Mouse (Mus musculus) stomach, embryonic 16.5 days (tissue): ENCODE results near the gene Hspb1. TPM values are rescaled to one million over a fixed set of nuclear protein-coding genes. Genes with fewer than 3 reads are reported as not detected.

Experiments used
- ATAC-seq: fragments of 200-750 bp; cut with Nextera tagmentation; 2 replicates; pipeline ENCODE4 v1.8.0; 2017; ENCODE audit warnings: moderate number of reproducible peaks, moderate TSS enrichment; ENCODE audit not compliant: insufficient read depth, low FRiP score
- H3K27ac ChIP-seq: fragments of 300-500 bp; sonication (generic); 2 replicates; pipeline ENCODE4 v1.5.1; 2014; ENCODE audit warnings: low read length
- H3K27me3 ChIP-seq: fragments of 300-500 bp; sonication (generic); 2 replicates; pipeline ENCODE4 v1.6.1; 2014; ENCODE audit warnings: low read length, control low read depth, mixed read lengths; ENCODE audit not compliant: control insufficient read depth, insufficient read depth
- H3K36me3 ChIP-seq: fragments of 300-500 bp; sonication (generic); 2 replicates; pipeline ENCODE4 v1.6.1; 2014; ENCODE audit warnings: low read length; ENCODE audit not compliant: control insufficient read depth, insufficient read depth
- H3K4me1 ChIP-seq: fragments of 300-500 bp; sonication (generic); 2 replicates; pipeline ENCODE4 v1.6.1; 2014; ENCODE audit warnings: low read length, control low read depth, mixed read lengths; ENCODE audit not compliant: control insufficient read depth, insufficient read depth
- H3K4me2 ChIP-seq: fragments of 300-500 bp; sonication (generic); 2 replicates; pipeline ENCODE4 v1.6.1; 2014; ENCODE audit warnings: low read depth, low read length, mixed read lengths
- H3K4me3 ChIP-seq: fragments of 300-500 bp; sonication (generic); replicated peaks from 2 replicates; pipeline ENCODE4 v1.5.1; 2014; ENCODE audit warnings: mild to moderate bottlenecking, low read length
- H3K9ac ChIP-seq: fragments of 300-500 bp; sonication (generic); 2 replicates; pipeline ENCODE4 v1.6.1; 2014; ENCODE audit warnings: low read length
- H3K9me3 ChIP-seq: fragments of 300-500 bp; sonication (generic); replicated peaks from 2 replicates; pipeline ENCODE4 v1.6.1; 2016; ENCODE audit warnings: low read length, control low read depth; ENCODE audit not compliant: control insufficient read depth
- WGBS: fragments of 180-500 bp; shearing (Covaris S2); extraction: QIAGEN DNeasy Blood & Tissue Kit; methylation state at CpG from one replicate; pipeline ENCODE4 v1.1.7; 2014; 5-methylcytosine and 5-hydroxymethylcytosine counted together
- polyA plus RNA-seq: library from polyadenylated mRNA; unstranded; fragments of >200 nt; fragmentation: Nextera tagmentation; extraction: Ambion mirVana; gene quantifications from 2 replicates; pipeline ENCODE4 v1.2.1, GENCODE M21; 2015

The Hspb1 gene
- polyA plus RNA-seq, 1 experiment from 2014 or later = 649 TPM

DNA sequence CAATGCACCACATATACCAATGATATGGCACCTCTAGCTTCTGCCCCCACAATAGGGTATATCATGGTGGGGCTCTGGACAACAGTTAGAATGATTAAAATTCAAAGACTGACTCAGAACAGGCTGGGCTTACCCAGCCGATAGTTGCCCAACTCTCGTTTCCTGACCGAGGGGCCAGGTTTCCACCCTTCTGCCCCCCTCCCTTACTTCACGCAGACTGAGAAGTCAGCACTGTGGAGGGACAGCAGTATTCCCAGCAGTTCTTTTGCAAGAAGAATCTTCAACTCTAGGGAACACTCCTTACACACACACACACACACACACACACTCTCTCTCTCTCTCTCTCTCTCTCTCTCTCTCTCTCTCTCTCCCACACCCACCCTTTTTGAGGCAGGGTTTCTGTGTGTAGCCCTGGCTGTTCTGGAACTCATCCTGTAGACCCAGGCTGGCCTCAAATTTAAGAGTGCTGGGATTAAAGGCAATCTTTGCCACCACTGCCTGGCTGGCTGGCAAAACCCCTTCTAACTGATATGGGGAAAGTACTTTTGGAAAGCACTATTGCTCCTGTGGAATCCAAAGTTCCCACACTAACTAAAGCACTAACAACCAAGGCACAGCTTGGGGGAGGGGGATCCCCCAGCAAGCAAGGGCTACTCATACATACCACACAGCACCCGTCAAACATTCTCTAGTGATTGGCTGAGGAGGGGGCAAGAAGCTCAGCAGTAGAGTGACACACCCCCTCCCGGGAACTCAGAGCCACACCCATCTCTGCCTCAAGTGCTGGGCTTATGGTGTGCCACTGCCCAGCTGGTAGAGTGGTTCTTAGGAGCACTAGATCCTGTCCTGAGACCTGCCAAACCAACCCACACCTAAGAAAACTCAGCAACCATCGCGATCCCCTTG, 17.9 kb downstream of the Hspb1 start:
- no peak for ATAC-seq
- Histone ChIP-seq H3K36me3 (no peaks in the 10 kb centered on the region; the same call in 1 of the 2 replicates), H3K27me3 (no peaks in the 10 kb centered on the region), H3K9ac (no peak overlapping the region), H3K9me3 (no peaks in the 10 kb centered on the region), H3K4me1 (no peaks in the 10 kb centered on the region; the same call in 1 of the 2 replicates), H3K27ac (no peak overlapping the region), H3K4me3 (no peak overlapping the region), H3K4me2 (no peak overlapping the region)
- 48% methylated on average over 8 of the region's 8 CpGs for WGBS

GRCm38 (mm10) chr5:135906846-135907245, 19.1 kb downstream of the Hspb1 start:
- H3K4me3 ChIP-seq = no peak overlapping the region
- no peaks in the 10 kb centered on the region for H3K9me3 ChIP-seq
- no peak for ATAC-seq
- H3K4me1 ChIP-seq = no peaks in the 10 kb centered on the region; the same call in 1 of the 2 replicates
- H3K27ac ChIP-seq = no peak overlapping the region
- H3K9ac ChIP-seq = no peak overlapping the region
- WGBS = 75% methylated on average over 4 of the region's 4 CpGs
- H3K27me3 ChIP-seq = no peaks in the 10 kb centered on the region
- peaks cover 8% of the 10 kb centered on the region for H3K36me3 ChIP-seq
- H3K4me2 ChIP-seq = no peak overlapping the region

DNA sequence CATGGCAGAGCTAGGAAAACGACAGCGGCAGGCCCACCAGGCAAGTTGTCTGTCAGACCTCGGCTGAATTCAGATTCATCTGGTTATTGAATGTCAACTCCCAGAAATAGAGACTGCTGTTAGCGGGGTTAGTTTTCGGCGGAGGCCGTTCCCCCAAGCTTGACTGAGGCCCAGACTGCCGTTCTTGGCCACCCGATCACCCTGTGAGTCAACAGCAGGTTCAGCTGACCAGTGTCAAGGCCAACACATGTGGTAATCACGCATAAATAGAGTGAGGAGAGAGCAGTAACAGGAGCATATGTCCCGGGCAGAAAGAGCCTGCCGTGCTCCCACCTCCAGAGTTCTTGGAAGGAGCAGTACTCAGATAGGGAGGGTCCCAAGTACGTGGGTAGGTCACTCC, 19.5 kb downstream of the Hspb1 start:
- no peaks in the 10 kb centered on the region for H3K27me3 ChIP-seq
- no peaks in the 10 kb centered on the region for H3K9me3 ChIP-seq
- no peaks in the 10 kb centered on the region; the same call in 1 of the 2 replicates for H3K4me1 ChIP-seq
- ATAC-seq = no peak
- H3K36me3 ChIP-seq = peaks cover 8% of the 10 kb centered on the region
- H3K4me3 ChIP-seq = no peak overlapping the region
- no peak overlapping the region for H3K27ac ChIP-seq
- 75% methylated on average over 13 of the region's 13 CpGs for WGBS
- H3K9ac ChIP-seq = no peak overlapping the region
- H3K4me2 ChIP-seq = no peak overlapping the region

GRCm38 (mm10) chr5:135908185-135908584, 20.5 kb downstream of the Hspb1 start:
- Histone ChIP-seq H3K4me3 (no peak overlapping the region), H3K27me3 (no peaks in the 10 kb centered on the region), H3K9me3 (no peaks in the 10 kb centered on the region), H3K27ac (no peak overlapping the region), H3K36me3 (peaks cover 8% of the 10 kb centered on the region), H3K4me2 (no peak overlapping the region), H3K9ac (no peak overlapping the region), H3K4me1 (peaks cover under 1% of the 10 kb centered on the region; the same call in 1 of the 2 replicates)
- ATAC-seq = no peak
- WGBS = 77% methylated on average over 12 of the region's 12 CpGs

- H3K9me3 ChIP-seq = no peaks in the 10 kb centered on the region
- H3K9ac ChIP-seq = no peak overlapping the region
- no peak for ATAC-seq
- H3K4me3 ChIP-seq = no peak overlapping the region
- H3K27ac ChIP-seq = no peak overlapping the region
- no peak overlapping the region for H3K4me2 ChIP-seq
- peaks cover 5% of the 10 kb centered on the region; the same call in 1 of the 2 replicates for H3K4me1 ChIP-seq
- H3K27me3 ChIP-seq = no peaks in the 10 kb centered on the region
- peaks cover 8% of the 10 kb centered on the region for H3K36me3 ChIP-seq
- 86% methylated on average over 16 of the region's 16 CpGs for WGBS
Measured at GRCm38 (mm10) chr5:135908989-135909388, 21.3 kb downstream of the Hspb1 start.

DNA sequence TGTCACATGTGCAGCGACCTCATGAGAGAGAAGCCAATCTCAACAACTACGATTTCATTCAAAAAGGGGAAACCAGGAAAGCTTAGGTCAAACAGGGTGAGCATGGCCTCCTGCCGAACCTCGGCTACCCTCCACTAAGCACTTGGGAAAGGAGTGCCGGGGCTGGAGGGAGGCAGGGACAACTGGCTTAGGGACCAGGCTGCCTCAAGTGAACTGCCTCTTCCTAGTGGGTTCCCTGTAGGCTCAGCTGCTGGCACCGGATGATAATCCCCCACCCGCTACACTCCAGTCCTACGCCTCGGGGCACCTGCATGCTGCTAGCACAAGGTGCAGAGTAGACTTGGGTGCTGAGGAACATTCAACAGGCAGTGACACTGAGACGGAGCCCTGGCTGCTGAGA, 21.9 kb downstream of the Hspb1 start:
- Histone ChIP-seq H3K9me3 (no peaks in the 10 kb centered on the region), H3K4me1 (peaks cover 5% of the 10 kb centered on the region; the same call in 1 of the 2 replicates), H3K36me3 (peaks cover 8% of the 10 kb centered on the region), H3K27me3 (no peaks in the 10 kb centered on the region), H3K4me3 (no peak overlapping the region), H3K9ac (no peak overlapping the region), H3K27ac (no peak overlapping the region), H3K4me2 (no peak overlapping the region)
- ATAC-seq = no peak
- WGBS = 87% methylated on average over 10 of the region's 10 CpGs

DNA sequence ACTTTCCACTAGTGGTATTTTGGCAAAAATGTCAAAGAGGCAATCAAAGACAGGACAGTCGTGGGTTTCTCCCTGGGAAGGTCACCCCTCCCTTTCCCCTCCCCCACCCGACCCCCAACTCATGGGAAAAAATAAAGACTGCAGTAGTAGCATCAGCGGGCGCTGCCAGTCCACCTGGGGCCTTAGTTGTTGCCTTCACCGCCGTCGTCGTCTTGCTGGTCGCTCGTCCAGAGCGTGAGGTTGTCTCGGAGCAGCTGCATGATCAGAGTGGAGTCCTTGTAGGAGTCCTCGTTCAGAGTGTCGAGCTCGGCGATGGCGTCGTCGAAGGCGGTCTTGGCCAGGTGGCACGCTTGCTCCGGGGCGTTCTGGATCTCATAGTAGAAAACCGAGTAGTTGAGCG, 23.1 kb downstream of the Hspb1 start:
- Histone ChIP-seq H3K9ac (no peak overlapping the region), H3K36me3 (peaks cover 8% of the 10 kb centered on the region), H3K27me3 (no peaks in the 10 kb centered on the region), H3K4me2 (no peak overlapping the region), H3K4me3 (no peak overlapping the region), H3K4me1 (peaks cover 5% of the 10 kb centered on the region; the same call in 1 of the 2 replicates), H3K27ac (no peak overlapping the region), H3K9me3 (no peaks in the 10 kb centered on the region)
- WGBS = 91% methylated on average over 25 of the region's 25 CpGs
- ATAC-seq = no peak

DNA sequence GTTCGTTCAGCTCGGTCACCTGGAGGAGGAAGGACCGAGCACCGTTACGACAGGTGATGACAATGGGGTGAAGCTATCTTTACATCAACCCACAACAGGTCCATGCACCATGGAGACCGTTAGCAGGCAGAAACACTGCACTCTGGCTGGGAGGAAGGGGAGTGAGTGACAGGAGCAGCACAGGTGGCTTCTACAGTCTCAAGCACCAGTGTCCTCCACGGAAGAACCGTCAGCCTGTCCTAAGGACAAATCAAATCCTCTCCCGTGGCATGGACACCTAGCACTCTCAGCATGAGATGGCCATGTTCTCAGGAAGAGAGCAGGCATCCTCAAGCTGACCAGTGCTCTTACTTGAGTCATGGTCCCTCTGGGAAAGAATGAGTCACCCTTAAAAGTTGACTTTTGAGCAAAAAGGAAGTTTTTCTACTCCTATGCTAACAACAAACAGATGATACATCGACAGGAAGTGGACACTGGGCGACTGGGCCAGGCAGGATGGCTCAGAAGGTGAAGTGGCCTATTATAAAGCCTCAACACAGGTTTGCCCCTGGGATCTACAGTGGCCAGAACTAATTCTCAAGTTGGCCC, 24.0 kb downstream of the Hspb1 start:
- no peak overlapping the region for H3K9ac ChIP-seq

DNA sequence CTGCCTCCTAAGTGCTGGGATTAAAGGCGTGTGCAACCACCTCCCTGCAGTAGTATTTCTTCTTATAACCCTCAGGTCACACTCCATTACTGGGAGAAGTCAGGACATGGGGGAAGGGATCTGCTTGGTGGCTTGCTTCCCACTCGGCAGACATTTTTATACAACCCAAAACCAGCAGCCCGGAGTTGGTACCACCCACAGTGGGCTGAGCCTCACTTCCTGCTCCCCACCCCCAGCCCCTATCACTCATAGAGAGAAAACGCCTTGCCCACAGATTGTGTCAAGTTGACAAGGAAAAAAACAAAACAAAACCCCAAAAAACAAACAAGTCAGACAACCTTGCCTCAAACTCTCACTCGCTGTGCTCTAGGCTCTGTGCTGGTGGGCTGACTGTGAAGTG, 25.5 kb downstream of the Hspb1 start:
- peaks cover 16% of the 10 kb centered on the region for H3K36me3 ChIP-seq
- H3K9me3 ChIP-seq = no peaks in the 10 kb centered on the region
- no peak overlapping the region for H3K4me2 ChIP-seq
- H3K9ac ChIP-seq = no peak overlapping the region
- H3K27ac ChIP-seq = no peak overlapping the region
- no peak overlapping the region for H3K4me3 ChIP-seq
- peaks cover 5% of the 10 kb centered on the region; the same call in 1 of the 2 replicates for H3K4me1 ChIP-seq
- no peaks in the 10 kb centered on the region for H3K27me3 ChIP-seq
- WGBS = 67% methylated on average over 5 of the region's 5 CpGs
- ATAC-seq = no peak

More for the DNA sequence above, 24.0 kb downstream of the Hspb1 start:
- Histone ChIP-seq H3K36me3 (peaks cover 8% of the 10 kb centered on the region), H3K27ac (no peak overlapping the region), H3K27me3 (no peaks in the 10 kb centered on the region), H3K4me2 (no peak overlapping the region), H3K4me3 (no peak overlapping the region), H3K4me1 (peaks cover 5% of the 10 kb centered on the region; the same call in 1 of the 2 replicates), H3K9me3 (no peaks in the 10 kb centered on the region)
- ATAC-seq = no peak
- 83% methylated on average over 11 of the region's 11 CpGs for WGBS
